Mouse (Mus musculus) liver, embryonic 14.5 days (tissue): ENCODE results near the gene Helq.

Experiments used
- CTCF ChIP-seq: IDR thresholded peaks from 2 replicates; pipeline ENCODE4 v1.5.1; 2016; ENCODE audit warnings: antibody characterized with exemption, low read depth, control low read depth
- EP300 ChIP-seq: IDR thresholded peaks from 2 replicates; pipeline ENCODE4 v1.6.1; 2016; ENCODE audit warnings: antibody characterized with exemption, low read depth

- TF ChIP-seq CTCF (no peak), EP300 (no peak)
Observed at GRCm38 (mm10) chr5:100846599-100846920, 48.2 kb upstream of the Helq start.
